In the genomic region with DNA sequence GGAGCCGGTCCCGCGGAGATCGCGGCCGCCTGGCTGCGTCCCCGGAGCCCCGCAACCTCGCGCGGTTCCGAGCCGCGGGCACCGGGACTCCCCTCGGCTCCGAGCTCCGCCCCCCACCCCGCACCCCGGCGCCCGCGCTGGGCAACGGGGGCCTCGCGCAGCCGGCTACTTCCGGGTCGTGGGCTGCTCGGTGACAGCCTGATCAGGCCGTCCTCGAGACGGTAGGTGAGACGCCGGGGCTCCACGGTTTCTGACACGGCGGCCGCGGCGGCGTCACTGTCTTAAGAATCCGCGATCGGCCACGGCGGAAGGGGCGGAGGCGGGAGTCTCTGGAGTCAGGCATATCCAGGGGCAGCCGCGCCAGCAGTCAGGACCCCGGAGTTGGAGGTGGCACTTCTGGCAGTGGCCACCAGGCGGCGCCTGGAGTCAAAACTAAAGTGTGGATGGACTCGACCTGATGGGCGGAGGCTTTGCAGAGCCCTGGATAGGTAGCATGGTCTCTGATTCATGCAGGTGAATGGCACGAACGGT, we compare ENCODE assay signal across 7 mouse cellular contexts. TPM values are rescaled to one million over a fixed set of nuclear protein-coding genes. Genes with fewer than 3 reads are reported as not detected.
A peak's percentile ranks its signal among the peaks of the same experiment; 100 is the strongest.
DNase-seq lines count a peak whose midpoint lies in the region; ATAC-seq and TF ChIP-seq lines count a peak whose summit lies in the region.

A gene (minus strand): TSS at position 278 of the 531 bp plus-strand sequence.

- H3K36me3 ChIP-seq in embryonic facial prominence, embryonic 12.5 days, result peaks cover 26% of the 10 kb centered on the region
- no peaks in the 10 kb centered on the region for H3K36me3 ChIP-seq in kidney, adult 2 months (ENCODE audit: control insufficient read depth, insufficient read depth, low read length)
- H3K36me3 ChIP-seq in limb, embryonic 12.5 days, result peaks cover 30% of the 10 kb centered on the region
- peaks cover 7% of the 10 kb centered on the region for H3K36me3 ChIP-seq in midbrain, embryonic 15.5 days (replicated peaks)
- peaks cover 4% of the 10 kb centered on the region for H3K36me3 ChIP-seq in spleen, adult 2 months (ENCODE audit: control insufficient read depth, insufficient read depth, low read length)

- peak within 1 kb of the TSS; percentile 95 for H3K4me3 ChIP-seq in embryonic facial prominence, embryonic 12.5 days
- H3K4me3 ChIP-seq in kidney, adult 2 months (ENCODE audit: insufficient read depth, low read depth, low read length), result peak within 1 kb of the TSS; percentile 86
- H3K4me3 ChIP-seq in limb, embryonic 12.5 days (replicated peaks), result peak within 1 kb of the TSS; percentile 95
- peak within 1 kb of the TSS; percentile 85 for H3K4me3 ChIP-seq in midbrain, embryonic 15.5 days
- peak within 1 kb of the TSS; percentile 81 for H3K4me3 ChIP-seq in spleen, adult 2 months (ENCODE audit: extremely low read depth, insufficient read depth, insufficient read length)

- peak within 1 kb of the TSS; percentile 94 for H3K4me2 ChIP-seq in embryonic facial prominence, embryonic 12.5 days (replicated peaks)
- H3K4me2 ChIP-seq in limb, embryonic 12.5 days, result peak within 1 kb of the TSS; percentile 94
- peak within 1 kb of the TSS; percentile 98 for H3K4me2 ChIP-seq in midbrain, embryonic 15.5 days

- WGBS in embryonic facial prominence, embryonic 12.5 days, result under 1% methylated on average over 59 of the region's 59 CpGs
- WGBS in kidney, adult 2 months, result under 1% methylated on average over 59 of the region's 59 CpGs
- 1% methylated on average over 59 of the region's 59 CpGs for WGBS in limb, embryonic 12.5 days
- WGBS in midbrain, embryonic 15.5 days, result under 1% methylated on average over 58 of the region's 59 CpGs
- WGBS in spleen, adult 2 months, result under 1% methylated on average over 58 of the region's 59 CpGs

- peak within 1 kb of the TSS; percentile 76 for H3K27ac ChIP-seq in embryonic facial prominence, embryonic 12.5 days
- H3K27ac ChIP-seq in kidney, adult 2 months (ENCODE audit: insufficient read depth, low read depth, low read length), result peak within 1 kb of the TSS; percentile 99
- peak within 1 kb of the TSS; percentile 70 for H3K27ac ChIP-seq in limb, embryonic 12.5 days
- peak within 1 kb of the TSS; percentile 87 for H3K27ac ChIP-seq in midbrain, embryonic 15.5 days
- peak within 1 kb of the TSS; percentile 87 for H3K27ac ChIP-seq in spleen, adult 2 months (ENCODE audit: insufficient read depth, low read length)

- no peaks in the 10 kb centered on the region for H3K9me3 ChIP-seq in embryonic facial prominence, embryonic 12.5 days
- H3K9me3 ChIP-seq in limb, embryonic 12.5 days, result 0 out of 2 replicates have a peak, but pooled peaks cover 2% of the 10 kb centered on the region
- no peaks in the 10 kb centered on the region for H3K9me3 ChIP-seq in midbrain, embryonic 15.5 days

- TF ChIP-seq POLR2A in kidney, adult 2 months (IDR thresholded peaks at IDR 0.05; ENCODE audit: low read depth, low read length), result no peak
- TF ChIP-seq POLR2A in spleen, adult 2 months (IDR thresholded peaks at IDR 0.05; ENCODE audit: low read depth, low read length), result no peak

- peaks cover 12% of the 10 kb centered on the region for H3K4me1 ChIP-seq in embryonic facial prominence, embryonic 12.5 days
- no peaks in the 10 kb centered on the region; the same call in 1 of the 2 replicates for H3K4me1 ChIP-seq in kidney, adult 2 months (ENCODE audit: control insufficient read depth, insufficient read depth, low read length)
- H3K4me1 ChIP-seq in limb, embryonic 12.5 days (replicated peaks), result peaks cover 16% of the 10 kb centered on the region
- H3K4me1 ChIP-seq in midbrain, embryonic 15.5 days, result peaks cover 30% of the 10 kb centered on the region
- no peaks in the 10 kb centered on the region; the same call in 1 of the 2 replicates for H3K4me1 ChIP-seq in spleen, adult 2 months (ENCODE audit: control insufficient read depth, insufficient read depth, insufficient read length)

- peak within 1 kb of the TSS; percentile 89 for H3K9ac ChIP-seq in embryonic facial prominence, embryonic 12.5 days
- H3K9ac ChIP-seq in limb, embryonic 12.5 days (replicated peaks), result peak within 1 kb of the TSS; percentile 85
- H3K9ac ChIP-seq in midbrain, embryonic 15.5 days, result peak within 1 kb of the TSS; percentile 88

- DNase-seq in adrenal gland, postnatal 25 days, result peak; percentile 94
- DNase-seq in heart, adult 18-20 months, result peak; percentile 95 to 99
- peak; percentile 98 for DNase-seq in kidney, adult 2 months
- DNase-seq in spleen, adult 2 months (ENCODE audit: low read depth in 1 of 2, low spot score in 2 of 2), result peak; percentile 79 to 90

- peaks cover 1% of the 10 kb centered on the region; the same call in 1 of the 2 replicates for H3K27me3 ChIP-seq in embryonic facial prominence, embryonic 12.5 days
- H3K27me3 ChIP-seq in kidney, adult 2 months (replicated peaks; ENCODE audit: control insufficient read depth, insufficient read depth, low read length), result no peaks in the 10 kb centered on the region
- H3K27me3 ChIP-seq in limb, embryonic 12.5 days, result peaks cover 6% of the 10 kb centered on the region
- peaks cover under 1% of the 10 kb centered on the region; the same call in 1 of the 2 replicates for H3K27me3 ChIP-seq in midbrain, embryonic 15.5 days (replicated peaks)
- H3K27me3 ChIP-seq in spleen, adult 2 months (ENCODE audit: control insufficient read depth, insufficient read depth, low read length), result no peaks in the 10 kb centered on the region; the same call in 1 of the 2 replicates

- ATAC-seq in embryonic facial prominence, embryonic 12.5 days (ENCODE audit: insufficient number of reproducible peaks, insufficient read depth, low FRiP score, low TSS enrichment), result peak; percentile 62
- ATAC-seq in limb, embryonic 12.5 days (ENCODE audit: insufficient number of reproducible peaks, insufficient read depth, low FRiP score, low TSS enrichment, low read depth), result peak; percentile 50; the same call in 1 of the 2 replicates
- peak; percentile 82 for ATAC-seq in midbrain, embryonic 15.5 days (replicated peaks)

- TF ChIP-seq CTCF in kidney, adult 2 months (conservative IDR thresholded peaks at IDR 0.05; ENCODE audit: insufficient read depth, insufficient read length, low read depth, low read length), result peak; percentile 81
- TF ChIP-seq CTCF in spleen, adult 2 months (IDR thresholded peaks at IDR 0.05; ENCODE audit: extremely low read depth, insufficient read depth, insufficient read length, insufficient replicate concordance), result peak; percentile 96

RNA-seq across cellular contexts. Expression of the gene that starts here (rescaled TPM):
- total RNA-seq in adrenal gland, postnatal 25 days (2021), result 119 and 125 TPM in 2 replicates
- 108 and 113 TPM in 2 replicates for polyA plus RNA-seq in embryonic facial prominence, embryonic 12.5 days (2016; fragmentation: Nextera tagmentation; extraction: Ambion mirVana)
- 10 to 100 TPM; 84.8 to 92.0 TPM for total RNA-seq in heart, adult 18-20 months (2021)
- 84.9 and 85.8 TPM in 2 replicates for polyA plus RNA-seq in kidney, adult 2 months (2012; rRNA removed)
- polyA plus RNA-seq in limb, embryonic 12.5 days (2016; fragmentation: Nextera tagmentation; extraction: Ambion mirVana), result 106 and 111 TPM in 2 replicates
- polyA plus RNA-seq in midbrain, embryonic 15.5 days (2015; fragmentation: Nextera tagmentation; extraction: Ambion mirVana), result 87.3 and 87.4 TPM in 2 replicates
- 45.1 and 60.7 TPM in 2 replicates for polyA plus RNA-seq in spleen, adult 2 months (2012; rRNA removed)

Comparison
In these comparisons a context has a peak if more than half of its experiments do, and no peak if none do; other contexts are left out.
1. Peak in every context shown above with its lines: DNase-seq, ATAC-seq, H3K4me3 ChIP-seq and H3K27ac ChIP-seq.